Mouse (Mus musculus): ENCODE measurements around the gene Ccdc77. TPM values are rescaled to one million over a fixed set of nuclear protein-coding genes. Genes with fewer than 3 reads are reported as not detected.

The Ccdc77 gene
- polyA plus RNA-seq (2016; fragmentation: Nextera tagmentation; extraction: Ambion mirVana), result 27.6 and 30.6 TPM in 2 replicates

GRCm38 (mm10) chr6:120363688-120364522 is at the start of gene Ccdc77, which contains the start of gene Kdm5a:
TSS of gene Ccdc77 (minus strand) at chr6:120364374.
TSS of gene Kdm5a (plus strand) at chr6:120364124.
- peak; percentile 94 for ATAC-seq (ENCODE audit: insufficient number of reproducible peaks, insufficient read depth, low FRiP score, low TSS enrichment, low read depth)
- Histone ChIP-seq H3K4me1 (replicated peaks) (peaks cover 11% of the 10 kb centered on the region), H3K27ac (peak within 1 kb of the TSS; percentile 96), H3K9me3 (no peaks in the 10 kb centered on the region), H3K9ac (replicated peaks) (peak within 1 kb of the TSS; percentile 91), H3K36me3 (peaks cover 18% of the 10 kb centered on the region), H3K27me3 (no peaks in the 10 kb centered on the region), H3K4me3 (replicated peaks) (peak within 1 kb of the TSS; percentile 97), H3K4me2 (peak within 1 kb of the TSS; percentile 78)
- under 1% methylated on average over 71 of the region's 71 CpGs for WGBS

- Histone ChIP-seq H3K9me3 (no peaks in the 10 kb centered on the region), H3K27ac (no peak overlapping the region), H3K36me3 (peaks cover 89% of the 10 kb centered on the region), H3K27me3 (no peaks in the 10 kb centered on the region), H3K4me1 (replicated peaks) (no peaks in the 10 kb centered on the region), H3K4me3 (replicated peaks) (no peak overlapping the region), H3K4me2 (no peak overlapping the region), H3K9ac (replicated peaks) (no peak overlapping the region)
- 97% methylated on average over 1 of the region's 1 CpGs for WGBS
- no peak for ATAC-seq (ENCODE audit: insufficient number of reproducible peaks, insufficient read depth, low FRiP score, low TSS enrichment, low read depth)
These were observed 39.8 kb upstream of the Ccdc77 start for GRCm38 (mm10) chr6:120403936-120404335.

GRCm38 (mm10) chr6:120395622-120396345 is 31.6 kb upstream of the Ccdc77 start:
- H3K27me3 ChIP-seq, result no peaks in the 10 kb centered on the region
- H3K36me3 ChIP-seq, result peaks cover 93% of the 10 kb centered on the region
- H3K4me3 ChIP-seq (replicated peaks), result no peak overlapping the region
- no peaks in the 10 kb centered on the region for H3K9me3 ChIP-seq
- no peak for ATAC-seq (ENCODE audit: insufficient number of reproducible peaks, insufficient read depth, low FRiP score, low TSS enrichment, low read depth)
- H3K9ac ChIP-seq (replicated peaks), result no peak overlapping the region
- H3K4me1 ChIP-seq (replicated peaks), result no peaks in the 10 kb centered on the region
- WGBS, result 95% methylated on average over 5 of the region's 5 CpGs
- no peak overlapping the region for H3K27ac ChIP-seq
- H3K4me2 ChIP-seq, result no peak overlapping the region

DNA sequence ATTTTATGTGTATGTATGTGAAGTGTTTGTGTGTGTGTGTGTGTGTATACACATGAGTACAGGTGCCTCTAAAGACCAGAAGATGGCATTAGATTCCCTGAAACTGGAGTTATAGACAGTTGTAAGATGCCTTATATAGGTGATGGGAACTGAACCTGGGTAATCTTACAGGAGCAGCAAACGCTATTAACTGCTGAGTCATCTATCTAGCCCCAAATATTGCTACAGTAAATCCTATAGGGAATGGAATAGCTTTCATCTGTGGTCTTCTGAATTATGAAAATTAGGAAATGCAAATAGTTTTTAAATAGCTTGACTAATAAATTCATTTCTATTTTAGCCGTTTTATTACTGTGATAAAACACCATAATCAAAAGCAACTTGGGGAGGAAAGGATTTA is 28.6 kb upstream of the Ccdc77 start:
- no peak for ATAC-seq (ENCODE audit: insufficient number of reproducible peaks, insufficient read depth, low FRiP score, low TSS enrichment, low read depth)
- Histone ChIP-seq H3K9me3 (no peaks in the 10 kb centered on the region), H3K9ac (replicated peaks) (no peak overlapping the region), H3K27me3 (no peaks in the 10 kb centered on the region), H3K27ac (no peak overlapping the region), H3K4me1 (replicated peaks) (no peaks in the 10 kb centered on the region), H3K4me3 (replicated peaks) (no peak overlapping the region), H3K4me2 (no peak overlapping the region), H3K36me3 (peaks cover 93% of the 10 kb centered on the region)
- 93% methylated on average over 2 of the region's 2 CpGs for WGBS

- Histone ChIP-seq H3K4me3 (replicated peaks) (no peak overlapping the region), H3K4me2 (no peak overlapping the region), H3K36me3 (peaks cover 88% of the 10 kb centered on the region), H3K27me3 (no peaks in the 10 kb centered on the region), H3K27ac (no peak overlapping the region), H3K4me1 (replicated peaks) (no peaks in the 10 kb centered on the region), H3K9me3 (no peaks in the 10 kb centered on the region), H3K9ac (replicated peaks) (no peak overlapping the region)
- WGBS, result 96% methylated on average over 3 of the region's 3 CpGs
- no peak for ATAC-seq (ENCODE audit: insufficient number of reproducible peaks, insufficient read depth, low FRiP score, low TSS enrichment, low read depth)
These were observed 25.9 kb upstream of the Ccdc77 start for GRCm38 (mm10) chr6:120390054-120390453.

- H3K27me3 ChIP-seq, result no peaks in the 10 kb centered on the region
- WGBS, result 88% methylated on average over 2 of the region's 2 CpGs
- H3K36me3 ChIP-seq, result peaks cover 87% of the 10 kb centered on the region
- H3K4me2 ChIP-seq, result no peak overlapping the region
- H3K4me3 ChIP-seq (replicated peaks), result no peak overlapping the region
- H3K27ac ChIP-seq, result no peak overlapping the region
- no peak overlapping the region for H3K9ac ChIP-seq (replicated peaks)
- H3K9me3 ChIP-seq, result no peaks in the 10 kb centered on the region
- H3K4me1 ChIP-seq (replicated peaks), result no peaks in the 10 kb centered on the region
- no peak for ATAC-seq (ENCODE audit: insufficient number of reproducible peaks, insufficient read depth, low FRiP score, low TSS enrichment, low read depth)
These were observed 12.6 kb upstream of the Ccdc77 start for GRCm38 (mm10) chr6:120376736-120377135.

- Histone ChIP-seq H3K4me1 (replicated peaks) (peaks cover 11% of the 10 kb centered on the region), H3K4me3 (replicated peaks) (peak overlapping the region; percentile 97), H3K36me3 (peaks cover 29% of the 10 kb centered on the region), H3K27me3 (no peaks in the 10 kb centered on the region), H3K4me2 (peak overlapping the region; percentile 78), H3K27ac (no peak overlapping the region; the same call in 1 of the 2 replicates), H3K9me3 (no peaks in the 10 kb centered on the region), H3K9ac (replicated peaks) (peak overlapping the region; percentile 91)
- ATAC-seq (ENCODE audit: insufficient number of reproducible peaks, insufficient read depth, low FRiP score, low TSS enrichment, low read depth), result no peak
- WGBS, result 9% methylated on average over 15 of the region's 15 CpGs
These were observed 877 bp upstream of the Ccdc77 start for GRCm38 (mm10) chr6:120365051-120365450.

- H3K9ac ChIP-seq (replicated peaks), result peak overlapping the region; percentile 91
- WGBS, result under 1% methylated on average over 31 of the region's 31 CpGs
- H3K4me1 ChIP-seq (replicated peaks), result peaks cover 11% of the 10 kb centered on the region
- peak overlapping the region; percentile 96 for H3K27ac ChIP-seq
- H3K27me3 ChIP-seq, result no peaks in the 10 kb centered on the region
- H3K9me3 ChIP-seq, result no peaks in the 10 kb centered on the region
- peak overlapping the region; percentile 78 for H3K4me2 ChIP-seq
- no peak for ATAC-seq (ENCODE audit: insufficient number of reproducible peaks, insufficient read depth, low FRiP score, low TSS enrichment, low read depth)
- peaks cover 24% of the 10 kb centered on the region for H3K36me3 ChIP-seq
- H3K4me3 ChIP-seq (replicated peaks), result peak overlapping the region; percentile 97
These were observed 340 bp upstream of the Ccdc77 start for GRCm38 (mm10) chr6:120364523-120364905.

DNA sequence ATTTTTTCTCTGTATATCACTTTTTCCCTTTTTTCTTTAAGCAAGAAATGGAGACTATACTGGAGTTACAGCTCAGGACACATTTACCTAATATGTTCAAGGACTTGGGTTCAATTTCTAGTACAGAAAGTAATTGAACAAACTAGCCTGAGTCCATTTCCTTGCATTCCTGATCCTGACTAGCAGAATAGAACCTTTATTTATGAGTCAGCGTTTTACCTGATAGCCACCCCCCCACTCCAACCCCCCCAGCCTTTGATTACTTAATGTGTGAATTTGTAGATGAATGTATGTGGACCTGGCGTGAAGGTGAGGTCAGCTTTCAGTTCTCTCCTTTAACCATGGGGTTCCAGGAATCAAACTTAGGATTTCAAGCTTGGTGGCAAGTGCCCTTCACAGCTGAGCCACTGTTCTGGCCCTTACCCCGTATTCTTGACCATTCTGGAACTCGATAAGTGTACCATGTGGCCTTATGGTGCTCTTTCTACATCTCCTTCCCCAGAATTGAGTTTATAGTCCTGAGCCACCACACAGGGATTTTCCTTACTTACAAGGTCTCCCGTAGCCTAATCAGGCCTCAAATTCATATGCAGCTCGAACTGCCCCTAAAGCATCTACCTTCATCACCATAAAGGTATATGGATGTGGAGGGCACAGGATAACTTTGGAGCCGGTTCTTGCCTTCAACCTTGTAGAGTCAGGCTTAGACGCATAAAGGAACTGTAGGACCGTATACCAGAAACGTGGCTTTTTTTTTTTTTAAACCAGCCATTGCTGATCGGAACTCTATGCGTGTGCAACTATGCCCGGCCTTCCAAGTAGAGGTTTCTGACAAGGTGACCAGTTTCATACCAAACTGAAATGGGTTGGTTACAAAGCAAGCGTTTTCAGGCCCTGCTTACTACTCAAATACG is 1.1 kb downstream of the Ccdc77 start:
- Histone ChIP-seq H3K9me3 (no peaks in the 10 kb centered on the region), H3K4me1 (replicated peaks) (peaks cover 11% of the 10 kb centered on the region), H3K27ac (peak overlapping the region; percentile 96), H3K4me3 (replicated peaks) (peak overlapping the region; percentile 97), H3K36me3 (peaks cover 9% of the 10 kb centered on the region), H3K9ac (replicated peaks) (peak overlapping the region; percentile 91), H3K4me2 (peak overlapping the region; percentile 78), H3K27me3 (no peaks in the 10 kb centered on the region)
- peak; percentile 21; the same call in 1 of the 2 replicates for ATAC-seq (ENCODE audit: insufficient number of reproducible peaks, insufficient read depth, low FRiP score, low TSS enrichment, low read depth)
- WGBS, result 25% methylated on average over 15 of the region's 15 CpGs

DNA sequence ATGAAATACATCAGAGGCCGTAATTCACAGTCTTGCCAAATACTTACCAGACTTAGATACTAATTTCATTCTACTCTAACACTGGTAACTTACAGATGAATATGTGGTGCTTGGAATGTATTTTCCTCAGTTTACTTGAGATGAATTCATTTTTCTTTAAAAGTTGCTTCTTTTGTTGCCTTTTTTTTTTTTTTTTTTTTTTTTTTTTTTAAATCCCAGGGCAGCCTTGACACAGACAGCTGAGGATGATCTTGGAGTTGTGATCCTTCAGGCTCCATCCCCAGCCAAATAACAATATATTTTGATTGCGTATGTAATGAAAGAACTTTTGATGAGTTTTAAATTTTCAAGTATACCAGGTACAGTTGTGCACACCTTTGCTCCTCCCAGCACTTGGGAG is 2.0 kb downstream of the Ccdc77 start:
- Histone ChIP-seq H3K36me3 (peaks cover 1% of the 10 kb centered on the region), H3K27ac (no peak overlapping the region), H3K9me3 (no peaks in the 10 kb centered on the region), H3K4me3 (replicated peaks) (no peak overlapping the region), H3K9ac (replicated peaks) (no peak overlapping the region), H3K4me2 (no peak overlapping the region), H3K27me3 (no peaks in the 10 kb centered on the region), H3K4me1 (replicated peaks) (peaks cover 11% of the 10 kb centered on the region)
- WGBS, result 95% methylated on average over 2 of the region's 2 CpGs
- ATAC-seq (ENCODE audit: insufficient number of reproducible peaks, insufficient read depth, low FRiP score, low TSS enrichment, low read depth), result no peak
